Mouse (Mus musculus): ENCODE data around the gene Epm2a. TPM values are rescaled to one million over a fixed set of nuclear protein-coding genes. Genes with fewer than 3 reads are reported as not detected.
"Not testable (repeated sequence)": the region's sequence is repeated elsewhere in the genome, so short reads cannot be mapped to it uniquely, and the experiment has no call there.

The Epm2a gene
- polyA plus RNA-seq, 1 experiment, result 2.2 TPM

- peak overlapping the region; percentile 15 for H3K27ac ChIP-seq (ENCODE audit: insufficient read depth, low read depth, low read length)
- H3K4me1 ChIP-seq (ENCODE audit: control insufficient read depth, insufficient read depth, low read length), result peaks cover 15% of the 10 kb centered on the region
- H3K4me3 ChIP-seq (ENCODE audit: insufficient read depth, low read length), result no peak overlapping the region
- TF ChIP-seq CTCF (IDR thresholded peaks at IDR 0.05; ENCODE audit: low read depth, low read length), result no peak
- TF ChIP-seq POLR2A (IDR thresholded peaks at IDR 0.05; ENCODE audit: borderline replicate concordance, low read depth, low read length), result no peak
These were observed 19.9 kb upstream of the Epm2a start for GRCm38 (mm10) chr10:11323202-11323898.

- peaks cover 10% of the 10 kb centered on the region for H3K4me1 ChIP-seq (ENCODE audit: control insufficient read depth, insufficient read depth, low read length)
- H3K27ac ChIP-seq (ENCODE audit: insufficient read depth, low read depth, low read length), result no peak overlapping the region
- TF ChIP-seq CTCF (IDR thresholded peaks at IDR 0.05; ENCODE audit: low read depth, low read length) (peak; percentile 34; the same call in 1 of the 2 replicates), POLR2A (IDR thresholded peaks at IDR 0.05; ENCODE audit: borderline replicate concordance, low read depth, low read length) (no peak)
- H3K4me3 ChIP-seq (ENCODE audit: insufficient read depth, low read length), result no peak overlapping the region
These were observed 16.7 kb upstream of the Epm2a start for GRCm38 (mm10) chr10:11326526-11326925.

GRCm38 (mm10) chr10:11344536-11345468 is 1.6 kb downstream of the Epm2a start:
- TF ChIP-seq CTCF (IDR thresholded peaks at IDR 0.05; ENCODE audit: low read depth, low read length) (no peak), POLR2A (IDR thresholded peaks at IDR 0.05; ENCODE audit: borderline replicate concordance, low read depth, low read length) (no peak)
- Histone ChIP-seq H3K4me3 (ENCODE audit: insufficient read depth, low read length) (no peak overlapping the region), H3K27ac (ENCODE audit: insufficient read depth, low read depth, low read length) (no peak overlapping the region), H3K4me1 (ENCODE audit: control insufficient read depth, insufficient read depth, low read length) (no peaks in the 10 kb centered on the region)

GRCm38 (mm10) chr10:11350243-11350974 is 7.2 kb downstream of the Epm2a start:
- H3K4me1 ChIP-seq (ENCODE audit: control insufficient read depth, insufficient read depth, low read length); H3K4me3 ChIP-seq (ENCODE audit: insufficient read depth, low read length): not testable (repeated sequence)

GRCm38 (mm10) chr10:11354609-11355008 is 11.4 kb downstream of the Epm2a start:
- H3K27ac ChIP-seq (ENCODE audit: insufficient read depth, low read depth, low read length), result no peak overlapping the region
- H3K4me3 ChIP-seq (ENCODE audit: insufficient read depth, low read length), result no peak overlapping the region
- peaks cover 5% of the 10 kb centered on the region; the same call in 1 of the 2 replicates for H3K4me1 ChIP-seq (ENCODE audit: control insufficient read depth, insufficient read depth, low read length)
- TF ChIP-seq CTCF (IDR thresholded peaks at IDR 0.05; ENCODE audit: low read depth, low read length) (no peak), POLR2A (IDR thresholded peaks at IDR 0.05; ENCODE audit: borderline replicate concordance, low read depth, low read length) (no peak)

More at GRCm38 (mm10) chr10:11350243-11350974, 7.2 kb downstream of the Epm2a start:
- not testable (repeated sequence) for H3K27ac ChIP-seq (ENCODE audit: insufficient read depth, low read depth, low read length)

- H3K27ac ChIP-seq (ENCODE audit: insufficient read depth, low read depth, low read length), result no peak overlapping the region
- no peaks in the 10 kb centered on the region for H3K4me1 ChIP-seq (ENCODE audit: control insufficient read depth, insufficient read depth, low read length)
- H3K4me3 ChIP-seq (ENCODE audit: insufficient read depth, low read length), result no peak overlapping the region
- TF ChIP-seq POLR2A (IDR thresholded peaks at IDR 0.05; ENCODE audit: borderline replicate concordance, low read depth, low read length), result no peak
- TF ChIP-seq CTCF (IDR thresholded peaks at IDR 0.05; ENCODE audit: low read depth, low read length), result no peak
These were observed 18.9 kb downstream of the Epm2a start for GRCm38 (mm10) chr10:11361985-11362692.

- no peak for TF ChIP-seq POLR2A (IDR thresholded peaks at IDR 0.05; ENCODE audit: borderline replicate concordance, low read depth, low read length)
- TF ChIP-seq CTCF (IDR thresholded peaks at IDR 0.05; ENCODE audit: low read depth, low read length), result no peak
- Histone ChIP-seq H3K4me1 (ENCODE audit: control insufficient read depth, insufficient read depth, low read length) (no peaks in the 10 kb centered on the region), H3K4me3 (ENCODE audit: insufficient read depth, low read length) (no peak overlapping the region), H3K27ac (ENCODE audit: insufficient read depth, low read depth, low read length) (no peak overlapping the region)
These were observed 19.8 kb downstream of the Epm2a start for GRCm38 (mm10) chr10:11362896-11363487.

- TF ChIP-seq CTCF (IDR thresholded peaks at IDR 0.05; ENCODE audit: low read depth, low read length) (no peak), POLR2A (IDR thresholded peaks at IDR 0.05; ENCODE audit: borderline replicate concordance, low read depth, low read length) (no peak)
- H3K4me3 ChIP-seq (ENCODE audit: insufficient read depth, low read length), result no peak overlapping the region
- H3K27ac ChIP-seq (ENCODE audit: insufficient read depth, low read depth, low read length), result no peak overlapping the region
- no peaks in the 10 kb centered on the region for H3K4me1 ChIP-seq (ENCODE audit: control insufficient read depth, insufficient read depth, low read length)
These were observed 38.1 kb downstream of the Epm2a start for GRCm38 (mm10) chr10:11381302-11381701.

- Histone ChIP-seq H3K4me3 (ENCODE audit: insufficient read depth, low read length) (no peak overlapping the region), H3K4me1 (ENCODE audit: control insufficient read depth, insufficient read depth, low read length) (no peaks in the 10 kb centered on the region), H3K27ac (ENCODE audit: insufficient read depth, low read depth, low read length) (no peak overlapping the region)
- TF ChIP-seq POLR2A (IDR thresholded peaks at IDR 0.05; ENCODE audit: borderline replicate concordance, low read depth, low read length) (no peak), CTCF (IDR thresholded peaks at IDR 0.05; ENCODE audit: low read depth, low read length) (no peak)
These were observed 67.7 kb downstream of the Epm2a start for GRCm38 (mm10) chr10:11410926-11411325.

Measured in bone marrow macrophage, adult 2 months (primary cell).